Mouse (Mus musculus) G1E (cell line): ENCODE results near the gene Notch2. TPM values are rescaled to one million over a fixed set of nuclear protein-coding genes. Genes with fewer than 3 reads are reported as not detected.

Experiments
- ATAC-seq: 2 replicates; pipeline ENCODE4 v1.8.0; 2016; ENCODE audit warnings: mild to moderate bottlenecking; ENCODE audit not compliant: insufficient number of reproducible peaks, poor library complexity, low FRiP score, severe bottlenecking; ENCODE audit errors: extremely low read depth
- DNase-seq: peaks from one replicate; pipeline ENCODE4 v3.0.0; 2012; ENCODE audit warnings: low spot score
- H3K27me3 ChIP-seq: 2 replicates; pipeline ENCODE4 v1.6.1; 2012; ENCODE audit warnings: mild to moderate bottlenecking, low read length, inconsistent platforms; ENCODE audit not compliant: insufficient read depth
- H3K36me3 ChIP-seq: replicated peaks from 2 replicates; pipeline ENCODE3; 2012; ENCODE audit warnings: mild to moderate bottlenecking, inconsistent platforms
- H3K4me1 ChIP-seq: 2 replicates; pipeline ENCODE4 v1.6.1; 2012; ENCODE audit warnings: low read depth, low read length, inconsistent platforms, mixed read lengths; ENCODE audit not compliant: insufficient read depth
- H3K4me3 ChIP-seq: 2 replicates; pipeline ENCODE4 v1.5.1; 2012; ENCODE audit warnings: low read depth, mild to moderate bottlenecking, inconsistent platforms, low read length, moderate library complexity, mixed read lengths
- H3K9me3 ChIP-seq: replicated peaks from 2 replicates; pipeline ENCODE4 v1.6.1; 2012; ENCODE audit warnings: inconsistent platforms
- CTCF ChIP-seq: IDR thresholded peaks from 2 replicates; pipeline ENCODE4 v1.5.1; 2012; ENCODE audit warnings: low read depth, low read length, inconsistent platforms, mixed read lengths
- GATA1 ChIP-seq: IDR thresholded peaks from 2 replicates; pipeline ENCODE4 v1.6.1; 2012; ENCODE audit warnings: borderline replicate concordance, low read length, inconsistent platforms, mixed read lengths
- GATA2 ChIP-seq: IDR thresholded peaks from 2 replicates; pipeline ENCODE4 v1.6.1; 2012; ENCODE audit warnings: low read depth, low read length, inconsistent platforms, borderline replicate concordance
- POLR2AphosphoS5 ChIP-seq: IDR thresholded peaks from 2 replicates; pipeline ENCODE4 v1.6.1; 2012; ENCODE audit warnings: low read depth, low read length, inconsistent platforms; ENCODE audit not compliant: insufficient replicate concordance
- TAL1 ChIP-seq: conservative IDR thresholded peaks from 2 replicates; pipeline ENCODE4 v1.6.1; 2012; ENCODE audit warnings: low read depth, low read length, inconsistent platforms, mixed read lengths
- polyA plus RNA-seq: library from polyadenylated mRNA; stranded (reverse); fragments of >175 nt; gene quantifications from 2 replicates; pipeline ENCODE4 v1.2.3, GENCODE M21; 2012
- total RNA-seq, 2 experiments: library from RNA; stranded (forward) in 1 of 2; stranded (reverse) in 1 of 2; fragments of 200-1000 nt in 1 of 2; fragments of >200 nt in 1 of 2; fragmentation: Nextera tagmentation in 1 of 2; gene quantifications; 2 replicates each; pipeline ENCODE4 v1.2.3; 2014 to 2017

Gene Notch2
- total and polyA plus RNA-seq, 3 experiments: under 0.01 TPM; not detected in 2

DNA sequence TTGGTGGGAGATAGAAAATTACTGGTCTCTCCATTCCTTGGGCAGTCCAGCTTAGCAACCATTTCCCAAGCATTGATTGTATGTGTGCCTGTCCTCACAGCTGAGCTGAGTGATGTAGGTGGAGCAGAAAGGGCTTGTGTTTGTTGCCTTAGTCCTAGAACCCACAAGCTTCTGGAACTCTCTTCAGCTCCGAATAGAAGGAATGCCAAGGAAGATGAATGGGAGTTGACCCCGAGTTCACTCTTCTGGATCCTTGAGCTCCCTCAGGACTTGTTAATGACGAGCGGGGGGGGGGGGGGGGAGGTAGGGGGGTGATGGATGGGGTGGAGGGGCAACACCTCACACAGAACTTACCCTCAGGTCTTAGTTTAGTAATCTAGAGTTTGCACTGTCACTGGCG lies 25.9 kb downstream of the Notch2 start:
- ATAC-seq: no peak
- no peaks in the 10 kb centered on the region for H3K36me3 ChIP-seq

DNA sequence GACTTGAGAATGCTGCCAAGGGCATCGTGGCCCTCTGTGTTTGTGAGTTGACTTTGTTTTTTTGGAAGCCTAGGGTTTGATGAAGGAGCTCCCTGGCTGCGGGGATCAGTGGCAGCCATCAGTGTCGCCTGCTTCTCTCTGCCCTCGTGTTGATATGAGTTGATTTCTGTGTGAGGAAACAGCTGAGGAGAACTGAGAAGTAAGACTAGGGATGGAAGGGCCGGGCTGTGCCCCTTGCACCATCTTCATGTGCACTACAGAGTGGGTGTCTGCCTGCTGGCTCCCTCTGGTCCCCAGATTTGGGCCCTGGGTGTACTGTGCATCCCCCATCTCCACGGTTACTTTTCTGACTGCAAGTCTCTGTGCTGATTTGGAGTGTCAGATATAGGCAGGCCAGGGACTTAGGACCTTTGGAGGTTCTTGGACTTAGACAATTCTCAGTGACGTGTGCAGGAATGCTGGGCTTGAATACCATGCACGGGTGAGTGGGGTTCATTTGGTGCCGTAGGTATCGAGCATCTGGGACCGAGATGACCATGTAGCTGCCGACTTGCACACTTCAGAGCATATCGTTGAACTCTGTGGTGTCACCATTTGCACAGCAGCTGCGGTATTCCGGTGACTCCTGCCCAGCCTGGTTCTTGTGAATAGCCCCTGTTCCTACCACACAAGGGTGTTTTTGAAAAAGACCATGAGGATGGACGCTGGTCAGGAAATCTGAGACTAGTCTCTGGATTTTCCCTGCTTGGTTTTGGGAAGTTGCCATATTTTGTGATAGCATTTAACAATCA lies 26.5 kb downstream of the Notch2 start:
- no peak for TF ChIP-seq POLR2AphosphoS5
- no peak for TF ChIP-seq CTCF
- no peak for TF ChIP-seq GATA2
- no peak for TF ChIP-seq GATA1
- TF ChIP-seq TAL1: no peak
- Histone ChIP-seq H3K4me3 (no peak overlapping the region), H3K36me3 (no peaks in the 10 kb centered on the region), H3K27me3 (no peaks in the 10 kb centered on the region), H3K9me3 (peaks cover 58% of the 10 kb centered on the region), H3K4me1 (no peaks in the 10 kb centered on the region)
- ATAC-seq (no peak), DNase-seq (no peak)

More for the DNA sequence above, 25.9 kb downstream of the Notch2 start:
- Histone ChIP-seq H3K27me3 (no peaks in the 10 kb centered on the region), H3K4me3 (no peak overlapping the region), H3K4me1 (no peaks in the 10 kb centered on the region), H3K9me3 (peaks cover 62% of the 10 kb centered on the region)
- TF ChIP-seq GATA2: no peak
- no peak for TF ChIP-seq CTCF
- TF ChIP-seq GATA1: no peak
- TF ChIP-seq POLR2AphosphoS5: no peak
- TF ChIP-seq TAL1: no peak
- no peak for DNase-seq

DNA sequence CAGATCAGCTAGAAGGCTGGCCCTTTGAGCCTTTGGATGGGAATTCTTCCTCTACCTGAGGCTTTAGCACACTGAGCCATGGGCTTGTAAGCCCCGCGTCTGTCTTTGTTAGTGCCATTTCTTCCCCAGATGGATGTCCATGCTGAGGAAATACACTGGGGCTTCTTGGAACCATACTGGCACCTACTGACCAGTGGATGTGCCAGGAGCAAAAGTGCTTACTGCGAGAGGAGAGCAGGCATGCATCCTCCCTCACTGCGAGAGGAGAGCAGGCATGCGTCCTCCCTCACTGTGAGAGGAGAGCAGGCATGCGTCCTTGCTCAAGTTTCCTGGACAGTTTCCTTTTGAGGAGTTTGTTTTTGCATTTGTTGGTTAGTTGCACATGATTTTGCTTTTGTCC lies 27.5 kb downstream of the Notch2 start:
- TF ChIP-seq GATA2 (no peak), CTCF (no peak), POLR2AphosphoS5 (no peak), GATA1 (no peak), TAL1 (no peak)
- no peak overlapping the region; the same call in 1 of the 2 replicates for H3K4me3 ChIP-seq
- no peaks in the 10 kb centered on the region for H3K36me3 ChIP-seq
- no peaks in the 10 kb centered on the region for H3K27me3 ChIP-seq
- DNase-seq (no peak), ATAC-seq (no peak)
- H3K4me1 ChIP-seq: no peaks in the 10 kb centered on the region
- peaks cover 60% of the 10 kb centered on the region for H3K9me3 ChIP-seq

DNA sequence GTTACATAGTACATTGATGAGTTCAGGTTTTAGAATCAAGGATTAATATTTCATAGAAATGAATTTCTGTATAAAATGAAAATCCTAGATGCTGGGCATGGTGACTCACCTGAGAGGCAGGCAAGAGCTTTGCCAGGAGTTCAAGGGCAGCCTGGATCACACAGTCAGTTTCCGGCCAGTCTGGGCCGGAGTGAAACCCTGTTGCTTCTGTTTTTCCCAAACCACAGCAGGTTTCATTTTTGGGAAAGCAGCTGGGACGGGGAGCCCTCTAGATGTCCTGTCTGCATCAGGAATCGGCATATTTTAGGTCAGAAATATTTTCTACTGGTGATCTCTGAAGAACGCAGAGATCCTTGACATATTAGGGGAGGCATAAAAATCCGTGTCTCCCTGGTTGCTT lies 29.0 kb downstream of the Notch2 start:
- ATAC-seq (no peak), DNase-seq (no peak)
- H3K36me3 ChIP-seq: no peaks in the 10 kb centered on the region
- H3K27me3 ChIP-seq: no peaks in the 10 kb centered on the region
- H3K4me3 ChIP-seq: no peak overlapping the region
- H3K4me1 ChIP-seq: no peaks in the 10 kb centered on the region
- H3K9me3 ChIP-seq: peaks cover 62% of the 10 kb centered on the region
- TF ChIP-seq CTCF: no peak
- no peak for TF ChIP-seq GATA2
- no peak for TF ChIP-seq GATA1
- TF ChIP-seq TAL1: no peak
- TF ChIP-seq POLR2AphosphoS5: no peak

DNA sequence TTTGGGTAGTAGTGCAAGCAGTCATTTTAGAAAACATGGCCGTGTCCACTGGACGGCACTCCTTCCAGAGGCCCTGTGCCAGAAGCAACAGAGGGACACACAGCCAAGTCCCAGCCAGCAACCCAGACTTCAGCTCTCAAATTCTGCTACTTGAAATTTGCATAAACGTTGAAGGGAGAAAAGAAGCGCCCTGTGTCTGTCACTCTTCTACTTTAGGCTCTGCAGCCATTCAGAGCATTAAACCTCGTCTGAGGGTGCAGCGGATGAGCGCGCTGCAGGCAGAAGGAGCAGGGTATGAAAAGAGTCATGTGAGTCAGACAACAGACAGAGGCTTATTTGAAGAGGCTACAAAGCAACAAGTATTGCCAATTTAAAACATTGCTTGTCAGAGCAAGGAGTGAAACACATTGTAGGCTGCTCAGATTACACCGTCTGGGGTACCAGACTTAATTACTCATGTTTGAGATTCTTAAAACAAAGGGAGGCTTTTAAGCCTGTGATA lies 29.7 kb downstream of the Notch2 start:
- Histone ChIP-seq H3K4me3 (no peak overlapping the region), H3K27me3 (no peaks in the 10 kb centered on the region), H3K9me3 (peaks cover 61% of the 10 kb centered on the region), H3K4me1 (no peaks in the 10 kb centered on the region), H3K36me3 (no peaks in the 10 kb centered on the region)
- ATAC-seq (no peak), DNase-seq (no peak)
- TF ChIP-seq CTCF: no peak
- no peak for TF ChIP-seq POLR2AphosphoS5
- TF ChIP-seq GATA2: no peak
- TF ChIP-seq TAL1: no peak

DNA sequence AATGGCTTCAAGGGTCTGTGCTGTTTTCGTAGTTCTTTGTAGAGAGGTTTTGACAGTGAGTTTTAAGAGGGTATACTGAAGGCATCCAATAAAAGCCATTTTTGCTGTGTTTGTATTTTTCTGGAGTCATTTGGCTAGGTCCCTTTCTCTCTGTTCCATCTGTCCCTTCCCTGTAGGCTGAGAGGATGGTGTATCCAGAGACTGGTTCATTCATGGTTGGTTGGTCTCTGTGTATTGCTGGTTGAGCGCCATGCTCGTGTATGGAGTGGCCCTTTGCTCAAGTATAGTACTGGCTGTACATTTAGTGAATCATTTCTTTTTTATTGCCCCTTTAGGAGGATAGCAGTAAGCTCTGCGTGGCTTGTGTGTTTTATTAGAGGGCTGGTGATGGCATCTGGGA lies 30.3 kb downstream of the Notch2 start:
- H3K4me1 ChIP-seq: no peaks in the 10 kb centered on the region
- H3K36me3 ChIP-seq: no peaks in the 10 kb centered on the region
- peaks cover 59% of the 10 kb centered on the region for H3K9me3 ChIP-seq
- ATAC-seq (no peak), DNase-seq (no peak)
- TF ChIP-seq POLR2AphosphoS5 (no peak), GATA1 (no peak), CTCF (no peak), TAL1 (no peak), GATA2 (no peak)
- H3K4me3 ChIP-seq: no peak overlapping the region
- no peaks in the 10 kb centered on the region for H3K27me3 ChIP-seq
